Mouse (Mus musculus) intestine, embryonic 15.5 days (tissue): ENCODE results near the gene Kat6b. TPM values are rescaled to one million over a fixed set of nuclear protein-coding genes. Genes with fewer than 3 reads are reported as not detected.

ENCODE experiments used
- ATAC-seq: fragments of 200-750 bp; cut with Nextera tagmentation; 2 replicates; pipeline ENCODE4 v1.8.0; 2017; ENCODE audit warnings: moderate TSS enrichment, moderate library complexity
- H3K27ac ChIP-seq: fragments of 300-500 bp; sonication (generic); 2 replicates; pipeline ENCODE4 v1.5.1; 2015; ENCODE audit warnings: mild to moderate bottlenecking, inconsistent platforms
- H3K27me3 ChIP-seq: fragments of 300-500 bp; sonication (generic); replicated peaks from 2 replicates; pipeline ENCODE4 v1.6.1; 2015; ENCODE audit warnings: inconsistent platforms
- H3K36me3 ChIP-seq: fragments of 300-500 bp; sonication (generic); 2 replicates; pipeline ENCODE4 v1.6.1; 2015; ENCODE audit warnings: inconsistent platforms
- H3K4me1 ChIP-seq: fragments of 300-500 bp; sonication (generic); replicated peaks from 2 replicates; pipeline ENCODE4 v1.6.1; 2015; ENCODE audit warnings: inconsistent platforms
- H3K4me2 ChIP-seq: fragments of 300-500 bp; sonication (generic); replicated peaks from 2 replicates; pipeline ENCODE4 v1.6.1; 2015; ENCODE audit warnings: mild to moderate bottlenecking, inconsistent platforms
- H3K4me3 ChIP-seq: fragments of 300-500 bp; sonication (generic); replicated peaks from 2 replicates; pipeline ENCODE4 v1.5.1; 2015; ENCODE audit warnings: inconsistent platforms
- H3K9ac ChIP-seq: fragments of 300-500 bp; sonication (generic); 2 replicates; pipeline ENCODE4 v1.6.1; 2015; ENCODE audit warnings: inconsistent platforms
- H3K9me3 ChIP-seq: fragments of 300-500 bp; sonication (generic); 2 replicates; pipeline ENCODE4 v1.6.1; 2016; ENCODE audit warnings: inconsistent platforms
- WGBS: fragments of 180-500 bp; shearing (Covaris S2); methylation state at CpG from one replicate; pipeline ENCODE4 v1.1.7; 2015; 5-methylcytosine and 5-hydroxymethylcytosine counted together
- polyA plus RNA-seq: library from polyadenylated mRNA; unstranded; fragments of >200 nt; fragmentation: Nextera tagmentation; extraction: Ambion mirVana; gene quantifications from 2 replicates; pipeline ENCODE4 v1.2.1, GENCODE M21; 2015

Gene Kat6b
- polyA plus RNA-seq, 1 experiment from 2014 or later = 10.6 TPM

GRCm38 (mm10) chr14:21592152-21592551 lies 110.9 kb downstream of the Kat6b start:
- Histone ChIP-seq H3K4me2 (no peak overlapping the region), H3K9ac (no peak overlapping the region), H3K9me3 (no peaks in the 10 kb centered on the region), H3K27me3 (no peaks in the 10 kb centered on the region), H3K36me3 (no peaks in the 10 kb centered on the region), H3K4me1 (peaks cover 14% of the 10 kb centered on the region), H3K4me3 (no peak overlapping the region), H3K27ac (no peak overlapping the region)
- no peak for ATAC-seq
- 95% methylated on average over 1 of the region's 1 CpGs for WGBS

- Histone ChIP-seq H3K4me1 (0 out of 2 replicates have a peak, but pooled peaks cover 6% of the 10 kb centered on the region), H3K27ac (no peak overlapping the region), H3K9me3 (no peaks in the 10 kb centered on the region), H3K36me3 (no peaks in the 10 kb centered on the region), H3K4me2 (no peak overlapping the region), H3K9ac (no peak overlapping the region), H3K4me3 (no peak overlapping the region), H3K27me3 (no peaks in the 10 kb centered on the region)
- no peak for ATAC-seq
- WGBS = 77% methylated on average over 8 of the region's 8 CpGs
These were observed 111.9 kb downstream of the Kat6b start for GRCm38 (mm10) chr14:21592985-21593750.

GRCm38 (mm10) chr14:21599446-21600173 lies 118.4 kb downstream of the Kat6b start:
- no peaks in the 10 kb centered on the region for H3K9me3 ChIP-seq
- no peaks in the 10 kb centered on the region for H3K27me3 ChIP-seq
- peak; percentile 85 for ATAC-seq
- no peaks in the 10 kb centered on the region for H3K36me3 ChIP-seq
- H3K9ac ChIP-seq = no peak overlapping the region
- 46% methylated on average over 9 of the region's 9 CpGs for WGBS
- no peak overlapping the region for H3K4me3 ChIP-seq
- H3K4me2 ChIP-seq = no peak overlapping the region
- no peak overlapping the region for H3K27ac ChIP-seq
- peaks cover 25% of the 10 kb centered on the region for H3K4me1 ChIP-seq

GRCm38 (mm10) chr14:21600174-21600566 lies 118.9 kb downstream of the Kat6b start:
- H3K9me3 ChIP-seq = no peaks in the 10 kb centered on the region
- no peak overlapping the region for H3K9ac ChIP-seq
- no peaks in the 10 kb centered on the region for H3K27me3 ChIP-seq
- H3K4me2 ChIP-seq = no peak overlapping the region
- no peak overlapping the region for H3K27ac ChIP-seq
- ATAC-seq = no peak
- WGBS = 86% methylated on average over 5 of the region's 5 CpGs
- H3K36me3 ChIP-seq = no peaks in the 10 kb centered on the region
- H3K4me3 ChIP-seq = no peak overlapping the region
- H3K4me1 ChIP-seq = peaks cover 25% of the 10 kb centered on the region

GRCm38 (mm10) chr14:21600628-21601027 lies 119.4 kb downstream of the Kat6b start:
- Histone ChIP-seq H3K27ac (no peak overlapping the region), H3K27me3 (no peaks in the 10 kb centered on the region), H3K9me3 (no peaks in the 10 kb centered on the region), H3K4me3 (no peak overlapping the region), H3K9ac (no peak overlapping the region), H3K4me2 (no peak overlapping the region), H3K36me3 (no peaks in the 10 kb centered on the region), H3K4me1 (peaks cover 25% of the 10 kb centered on the region)
- 67% methylated on average over 1 of the region's 1 CpGs for WGBS
- ATAC-seq = no peak

GRCm38 (mm10) chr14:21602166-21602565 lies 120.9 kb downstream of the Kat6b start:
- H3K9me3 ChIP-seq = no peaks in the 10 kb centered on the region
- no peaks in the 10 kb centered on the region for H3K36me3 ChIP-seq
- no peak overlapping the region for H3K9ac ChIP-seq
- H3K27ac ChIP-seq = no peak overlapping the region
- H3K4me1 ChIP-seq = peaks cover 25% of the 10 kb centered on the region
- no peak for ATAC-seq
- no peak overlapping the region for H3K4me2 ChIP-seq
- no peaks in the 10 kb centered on the region for H3K27me3 ChIP-seq
- H3K4me3 ChIP-seq = no peak overlapping the region
- WGBS = 74% methylated on average over 12 of the region's 12 CpGs

- Histone ChIP-seq H3K9me3 (no peaks in the 10 kb centered on the region), H3K27ac (no peak overlapping the region), H3K4me2 (no peak overlapping the region), H3K27me3 (no peaks in the 10 kb centered on the region), H3K9ac (no peak overlapping the region), H3K4me1 (peaks cover 25% of the 10 kb centered on the region), H3K36me3 (no peaks in the 10 kb centered on the region), H3K4me3 (no peak overlapping the region)
- ATAC-seq = no peak
- 48% methylated on average over 4 of the region's 4 CpGs for WGBS
These were observed 121.7 kb downstream of the Kat6b start for GRCm38 (mm10) chr14:21602937-21603336.

GRCm38 (mm10) chr14:21607686-21608085 lies 126.5 kb downstream of the Kat6b start:
- H3K9ac ChIP-seq = no peak overlapping the region
- H3K27me3 ChIP-seq = no peaks in the 10 kb centered on the region

GRCm38 (mm10) chr14:21608886-21609285 lies 127.7 kb downstream of the Kat6b start:
- H3K4me1 ChIP-seq = no peaks in the 10 kb centered on the region
- no peak overlapping the region for H3K4me3 ChIP-seq
- ATAC-seq = no peak
- H3K4me2 ChIP-seq = no peak overlapping the region
- no peak overlapping the region for H3K27ac ChIP-seq
- H3K9ac ChIP-seq = no peak overlapping the region
- 55% methylated on average over 4 of the region's 4 CpGs for WGBS
- H3K9me3 ChIP-seq = no peaks in the 10 kb centered on the region
- no peaks in the 10 kb centered on the region for H3K36me3 ChIP-seq
- no peaks in the 10 kb centered on the region for H3K27me3 ChIP-seq

More at GRCm38 (mm10) chr14:21607686-21608085, 126.5 kb downstream of the Kat6b start:
- no peaks in the 10 kb centered on the region for H3K36me3 ChIP-seq
- no peaks in the 10 kb centered on the region for H3K9me3 ChIP-seq
- WGBS = 65% methylated on average over 4 of the region's 4 CpGs
- no peak for ATAC-seq
- peaks cover 3% of the 10 kb centered on the region; the same call in 1 of the 2 replicates for H3K4me1 ChIP-seq
- H3K4me2 ChIP-seq = no peak overlapping the region
- H3K27ac ChIP-seq = no peak overlapping the region
- no peak overlapping the region for H3K4me3 ChIP-seq

- Histone ChIP-seq H3K4me2 (no peak overlapping the region), H3K9me3 (no peaks in the 10 kb centered on the region), H3K27ac (no peak overlapping the region), H3K36me3 (no peaks in the 10 kb centered on the region), H3K4me3 (no peak overlapping the region), H3K27me3 (no peaks in the 10 kb centered on the region), H3K9ac (no peak overlapping the region), H3K4me1 (no peaks in the 10 kb centered on the region)
- 19% methylated on average over 3 of the region's 3 CpGs for WGBS
- ATAC-seq = peak; percentile 53; the same call in 1 of the 2 replicates
These were observed 129.0 kb downstream of the Kat6b start for GRCm38 (mm10) chr14:21610224-21610623.

- 78% methylated on average over 6 of the region's 6 CpGs for WGBS
- H3K27ac ChIP-seq = no peak overlapping the region
These were observed 131.8 kb downstream of the Kat6b start for GRCm38 (mm10) chr14:21613031-21613430.

GRCm38 (mm10) chr14:21614103-21614502 lies 132.9 kb downstream of the Kat6b start:
- WGBS = 94% methylated on average over 5 of the region's 5 CpGs
- H3K9me3 ChIP-seq = no peaks in the 10 kb centered on the region
- no peak overlapping the region for H3K4me2 ChIP-seq
- 0 out of 2 replicates have a peak, but pooled peaks cover 2% of the 10 kb centered on the region for H3K4me1 ChIP-seq
- H3K36me3 ChIP-seq = peaks cover 3% of the 10 kb centered on the region; the same call in 1 of the 2 replicates
- H3K27me3 ChIP-seq = no peaks in the 10 kb centered on the region
- no peak for ATAC-seq
- no peak overlapping the region for H3K27ac ChIP-seq
- H3K4me3 ChIP-seq = no peak overlapping the region
- H3K9ac ChIP-seq = no peak overlapping the region

More at GRCm38 (mm10) chr14:21613031-21613430, 131.8 kb downstream of the Kat6b start:
- H3K9ac ChIP-seq = no peak overlapping the region
- no peaks in the 10 kb centered on the region for H3K36me3 ChIP-seq
- H3K4me3 ChIP-seq = no peak overlapping the region
- no peak for ATAC-seq
- no peak overlapping the region for H3K4me2 ChIP-seq
- 0 out of 2 replicates have a peak, but pooled peaks cover 2% of the 10 kb centered on the region for H3K4me1 ChIP-seq
- no peaks in the 10 kb centered on the region for H3K27me3 ChIP-seq
- no peaks in the 10 kb centered on the region for H3K9me3 ChIP-seq
